Mouse (Mus musculus) brain, embryonic 18.5 days (tissue): Measurements from ENCODE around the gene Wdfy1.

Source experiments
- DNase-seq: peaks from one replicate; pipeline ENCODE4 v3.0.0-alpha.2; 2012; ENCODE audit warnings: low read depth, low spot score

Wdfy1 gene

DNA sequence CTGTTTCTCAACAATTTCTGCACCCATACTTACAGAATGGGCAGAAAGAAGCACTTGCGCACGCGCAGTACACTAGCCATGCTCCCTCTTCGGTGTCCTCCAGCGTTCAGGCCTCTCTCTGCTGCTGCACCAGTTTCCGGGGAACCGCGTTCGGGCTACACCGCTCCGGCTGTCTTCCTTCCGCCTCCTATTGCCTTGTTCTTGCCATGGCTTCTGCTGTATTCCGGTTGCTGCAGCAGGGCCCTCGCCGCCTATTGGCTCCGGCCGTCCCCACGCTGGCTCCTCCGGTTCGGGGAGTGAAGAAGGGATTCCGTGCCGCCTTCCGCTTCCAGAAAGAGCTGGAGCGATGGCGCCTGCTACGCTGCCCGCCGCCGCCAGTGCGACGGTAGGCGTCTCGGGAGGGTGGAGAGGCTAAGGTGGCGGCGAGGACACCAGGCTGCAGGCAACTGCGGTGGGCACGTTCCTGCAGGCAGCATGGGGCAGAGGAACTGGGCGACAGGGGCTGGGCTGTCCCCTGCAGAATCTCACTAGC is at the start of gene Wdfy1, which contains the start of gene Mrpl44:
Gene Wdfy1 (minus strand): TSS at position 217 of the 532 bp plus-strand sequence.
Gene Mrpl44 (plus strand): TSS at position 92 of the 532 bp plus-strand sequence.
- DNase-seq, result peak; percentile 89

DNA sequence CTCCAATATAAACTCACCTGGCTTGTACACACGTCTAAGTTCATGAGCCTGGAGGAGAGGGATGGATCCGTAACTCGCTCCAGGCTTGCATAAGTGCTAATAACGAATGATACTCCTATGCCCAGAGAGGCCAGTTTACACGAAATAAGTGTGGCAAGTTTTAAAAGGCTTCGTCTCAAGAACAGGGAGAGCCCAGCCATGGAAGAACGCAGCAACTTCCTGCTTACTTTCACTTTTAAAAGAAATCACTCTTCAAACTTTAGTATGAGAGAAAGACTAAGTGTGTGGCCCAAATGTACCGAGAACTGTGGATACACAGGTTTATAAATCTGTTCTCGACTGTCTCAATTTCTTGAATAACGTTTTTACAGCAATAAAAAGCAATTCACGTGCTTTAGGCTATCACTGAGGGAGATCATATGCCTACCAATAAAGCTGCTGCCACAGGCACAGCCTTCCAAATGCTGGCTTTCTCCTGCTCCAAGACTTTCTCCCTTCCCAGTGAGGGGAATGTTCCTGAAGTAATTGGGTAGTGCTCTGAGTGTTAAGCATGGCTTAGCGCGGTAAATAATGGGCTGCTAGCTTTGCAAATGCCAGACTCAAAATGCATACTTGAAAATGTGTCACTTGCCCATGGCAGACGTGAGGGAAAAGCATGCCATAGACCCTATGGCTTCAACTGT is 48.1 kb upstream of the Wdfy1 start:
- peak; percentile 16 for DNase-seq

- DNase-seq, result no peak
These were observed 47.0 kb upstream of the Wdfy1 start for GRCm38 (mm10) chr1:79822806-79823525.

DNA sequence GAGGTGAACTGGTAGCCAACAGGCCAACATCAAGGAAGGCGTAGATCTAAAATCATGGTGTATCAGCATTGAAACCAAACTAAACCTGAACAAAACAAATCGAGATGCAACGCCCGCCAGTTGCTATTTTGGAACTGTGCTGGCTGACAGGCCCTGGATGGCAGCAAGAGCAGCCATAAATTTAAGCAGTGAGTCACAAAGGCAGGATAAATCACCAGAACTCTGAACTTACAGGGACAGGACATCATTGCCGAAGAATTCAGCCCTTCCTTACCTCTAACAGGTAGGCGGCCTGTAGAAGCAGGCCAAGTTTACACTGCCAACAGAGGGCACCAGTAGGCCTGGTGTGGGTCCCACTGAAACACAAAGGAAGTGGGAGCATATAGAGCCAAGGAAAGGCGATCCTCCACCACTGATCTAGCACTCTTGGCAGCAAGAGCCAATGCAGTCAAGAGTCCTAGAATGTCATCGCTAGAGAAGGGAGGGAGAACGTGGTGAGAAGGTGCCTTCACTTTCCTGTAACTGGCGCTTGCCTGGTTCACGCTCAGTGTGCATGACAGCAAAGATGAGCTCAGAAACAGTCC is 43.4 kb upstream of the Wdfy1 start:
- DNase-seq, result no peak

DNA sequence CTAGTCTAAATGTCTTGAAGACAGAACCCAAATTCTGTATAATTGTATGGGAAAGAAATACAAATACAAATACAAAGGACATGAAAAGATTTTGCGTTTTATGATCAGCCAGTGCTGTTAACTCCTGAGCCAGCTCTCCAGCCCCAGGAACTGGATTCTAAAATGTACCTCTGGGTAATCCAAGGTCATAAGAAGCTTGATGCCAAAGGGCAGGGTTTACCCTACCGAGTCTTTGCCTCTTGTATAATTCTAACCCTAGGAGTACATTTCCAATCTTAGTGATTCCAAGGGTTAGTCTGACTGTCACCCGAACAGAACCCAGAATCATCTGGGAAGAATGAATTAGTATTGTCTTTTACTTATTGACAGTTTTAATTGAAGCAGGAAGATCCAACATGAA is 39.5 kb upstream of the Wdfy1 start:
- DNase-seq, result no peak

DNA sequence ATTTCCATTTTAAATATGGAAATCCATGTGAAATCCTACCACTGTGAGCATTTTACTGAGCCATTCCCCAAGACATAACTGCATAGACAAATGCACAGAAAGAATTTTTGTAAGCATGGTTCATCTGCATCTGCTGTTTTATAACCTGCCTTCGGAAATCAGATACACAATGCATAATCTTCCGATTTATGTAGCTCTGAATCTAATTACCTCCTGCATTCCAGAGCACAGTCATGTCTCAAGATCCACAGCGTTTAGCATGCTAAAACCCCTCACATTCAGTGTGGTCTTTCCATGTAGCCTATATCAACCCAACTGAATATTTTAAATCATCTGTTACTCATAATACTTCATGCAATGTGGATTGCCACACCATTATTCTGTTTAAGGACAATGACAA is 33.5 kb upstream of the Wdfy1 start:
- DNase-seq, result no peak

DNA sequence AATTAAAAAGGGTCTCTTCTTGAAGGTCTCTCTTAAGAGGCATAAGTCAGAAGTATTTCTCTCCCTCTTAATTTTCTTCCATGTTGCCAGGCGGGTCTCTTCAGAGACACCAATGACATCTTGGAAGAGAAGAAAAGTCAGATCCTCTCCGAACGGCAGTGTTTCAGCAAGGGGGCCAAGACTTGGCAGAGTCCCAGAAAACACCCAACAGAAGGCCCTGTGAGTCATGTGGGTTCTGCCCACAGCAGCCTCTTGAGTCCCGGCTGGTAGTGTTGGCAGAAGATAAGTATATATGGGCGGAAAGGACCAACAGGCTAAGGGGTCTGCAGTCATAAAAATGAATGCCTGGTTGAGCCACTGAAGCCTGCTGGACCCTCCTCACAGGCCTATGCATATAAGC is 30.9 kb upstream of the Wdfy1 start:
- no peak for DNase-seq

GRCm38 (mm10) chr1:79803614-79804013 is 27.7 kb upstream of the Wdfy1 start:
- no peak for DNase-seq

DNA sequence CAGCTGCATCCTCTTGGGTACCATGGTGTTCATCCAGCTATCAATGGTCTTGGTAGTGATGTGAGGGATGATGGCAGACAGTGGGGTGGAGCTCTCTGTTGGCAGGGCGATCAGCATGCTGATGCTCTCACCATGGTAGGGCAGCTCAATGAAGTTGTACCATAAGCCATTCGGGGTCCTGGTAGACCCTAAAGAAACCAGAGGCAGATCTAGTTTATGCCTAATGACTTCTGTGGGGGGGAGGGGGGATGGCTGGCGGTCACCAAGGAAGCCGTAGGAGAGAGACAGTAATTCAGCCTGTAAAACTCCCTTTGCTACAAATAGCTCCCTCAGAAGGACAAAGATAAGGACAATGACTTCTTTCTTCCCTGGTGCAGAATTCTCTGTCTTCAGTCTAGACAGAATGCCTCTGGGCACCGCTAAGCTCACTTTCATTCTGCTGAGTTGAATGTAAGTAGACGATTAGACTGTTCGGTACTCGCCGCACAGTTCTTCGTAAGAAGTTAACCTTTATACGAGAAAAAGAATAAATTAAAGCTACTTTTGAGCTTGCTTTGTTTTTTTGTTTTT is 27.0 kb upstream of the Wdfy1 start:
- DNase-seq, result no peak

DNA sequence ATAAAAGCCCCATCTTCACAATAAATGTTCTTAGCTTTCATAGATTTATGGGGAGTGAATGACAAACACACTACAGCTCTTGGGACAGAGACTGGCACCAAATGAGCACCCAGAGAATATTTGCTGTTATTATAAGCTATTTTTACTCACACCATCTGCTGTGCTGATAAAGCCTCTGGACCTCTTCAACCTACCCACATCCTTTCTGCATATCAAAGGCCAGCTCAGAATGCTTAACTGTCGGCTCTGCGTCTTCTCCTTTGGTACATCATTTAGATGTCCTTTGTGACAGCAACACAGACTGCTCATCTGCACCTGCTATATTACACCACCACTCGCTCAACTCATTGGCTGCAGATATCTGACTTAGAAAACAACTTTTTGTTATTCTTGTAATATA is 21.1 kb upstream of the Wdfy1 start:
- DNase-seq, result no peak

- no peak for DNase-seq
These were observed 10.5 kb upstream of the Wdfy1 start for GRCm38 (mm10) chr1:79786267-79786927.

GRCm38 (mm10) chr1:79782433-79782832 is 6.5 kb upstream of the Wdfy1 start:
- DNase-seq, result no peak

DNA sequence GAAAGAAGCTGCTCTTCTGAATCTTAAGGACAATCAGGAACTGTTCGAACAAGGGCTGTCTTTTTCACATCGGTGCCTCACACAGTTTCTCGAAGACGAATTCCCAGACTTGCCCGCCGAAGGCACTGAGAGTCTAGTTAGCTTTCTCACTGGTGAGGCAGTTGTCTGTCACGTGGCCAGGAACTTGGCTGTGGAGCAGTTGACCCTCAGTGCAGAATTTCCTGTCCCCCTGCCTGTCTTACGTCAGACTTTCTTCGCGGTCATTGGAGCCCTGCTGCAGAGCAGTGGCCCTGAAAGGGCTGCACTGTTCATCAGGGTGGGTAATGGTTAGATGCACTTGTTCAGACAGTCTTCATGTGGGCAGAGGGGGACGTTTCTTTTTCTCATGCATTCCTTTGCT is 2.1 kb upstream of the Wdfy1 start:
- no peak for DNase-seq

GRCm38 (mm10) chr1:79774164-79774780 is 1.7 kb downstream of the Wdfy1 start:
- DNase-seq, result no peak

DNA sequence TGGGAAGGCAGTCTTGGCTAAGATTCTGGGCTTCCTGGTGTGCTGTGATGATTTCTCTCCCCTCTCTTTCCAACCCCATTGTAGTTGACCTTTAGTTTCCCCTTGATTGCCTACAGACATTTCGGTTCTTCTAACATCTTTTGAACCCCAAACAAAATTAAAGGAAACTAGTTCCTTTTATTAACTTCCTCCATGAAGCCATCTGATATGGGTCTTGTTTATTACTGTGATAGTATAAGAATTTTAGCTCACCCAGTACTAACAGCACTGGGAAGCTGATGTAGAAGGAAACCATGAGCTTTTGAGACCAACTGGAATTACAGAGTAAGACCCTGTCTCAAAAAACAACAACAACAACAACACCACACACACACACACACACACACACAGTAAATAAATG is 7.7 kb downstream of the Wdfy1 start:
- no peak for DNase-seq

DNA sequence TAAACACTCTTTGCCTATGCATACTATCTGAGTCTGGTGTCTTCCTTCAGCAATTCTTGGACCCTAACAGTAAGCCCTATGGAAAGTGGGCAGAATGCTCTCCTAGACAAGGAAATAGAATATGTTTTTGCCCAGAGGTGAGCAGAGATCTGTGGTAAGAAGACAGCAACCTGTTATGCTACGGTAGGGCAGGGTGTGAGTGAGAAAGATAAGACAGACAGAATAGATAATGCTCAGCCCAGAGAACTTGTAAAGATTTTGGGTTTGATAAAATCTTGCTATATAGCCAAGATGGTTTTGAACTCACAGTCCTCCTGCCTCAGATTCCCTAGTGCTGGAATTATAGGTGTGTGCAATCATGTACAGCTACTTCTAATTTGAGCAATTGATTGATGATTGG is 11.5 kb downstream of the Wdfy1 start:
- no peak for DNase-seq

DNA sequence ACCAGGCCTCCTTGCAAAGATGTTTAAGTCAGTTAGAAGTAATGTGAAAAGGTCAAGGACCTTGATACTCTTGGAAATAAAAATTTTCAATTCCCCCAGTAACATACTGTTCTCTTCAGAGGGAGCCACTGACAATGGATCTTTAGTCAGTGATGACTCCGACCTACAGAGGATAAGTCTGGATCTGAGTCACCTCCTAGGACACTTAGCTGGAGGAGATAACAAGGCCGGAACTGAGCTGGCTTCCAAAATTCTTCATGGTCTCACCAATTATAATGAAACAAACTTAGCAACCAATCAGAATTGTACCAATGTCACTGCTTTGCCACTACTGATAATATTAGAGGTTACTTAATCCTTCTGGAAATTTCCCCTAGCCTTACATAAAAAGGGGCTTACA is 11.9 kb downstream of the Wdfy1 start:
- no peak for DNase-seq

GRCm38 (mm10) chr1:79762282-79763250 is 13.4 kb downstream of the Wdfy1 start:
- no peak for DNase-seq

DNA sequence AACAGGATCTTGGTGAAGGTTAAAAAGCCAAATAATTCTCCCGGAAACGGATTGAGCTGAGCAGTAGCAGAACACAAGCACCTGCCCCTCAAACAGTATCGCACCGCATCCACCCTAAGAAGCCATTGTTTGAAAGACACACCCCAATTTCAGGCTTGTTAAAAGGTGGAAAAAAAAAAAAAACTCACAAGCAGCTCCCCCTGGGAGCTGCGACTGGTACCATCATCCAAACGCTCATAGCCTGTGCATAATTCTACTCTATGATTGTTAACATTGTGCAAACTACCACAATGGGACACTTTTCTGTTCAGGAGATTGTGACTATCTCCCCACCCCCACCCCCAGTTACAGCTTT is 14.0 kb downstream of the Wdfy1 start:
- no peak for DNase-seq
